Mouse (Mus musculus): ENCODE measurements around the gene Scmh1.

GRCm38 (mm10) chr4:120544896-120545295, 139.8 kb downstream of the Scmh1 start:
- TF ChIP-seq CTCF (IDR thresholded peaks at IDR 0.05) (no peak), EP300 (IDR thresholded peaks at IDR 0.05; ENCODE audit: insufficient read depth, low read depth, low read length) (no peak), POLR2A (IDR thresholded peaks at IDR 0.05; ENCODE audit: insufficient read depth, low read depth, low read length) (no peak)
